In genomic region chr1:187135887-187136286, GRCm38 (mm10) we compare ENCODE assay signal across 21 mouse cellular contexts.
"Had no signal": no experiment of that assay in that cellular context is flagged by ENCODE, and none has a peak within 500 bp of the region (broad histone marks: within the 10 kb centered on the region; RNA-seq: fewer than 3 reads in every experiment).

No protein-coding gene starts in this region.

- H3K27me3 ChIP-seq: liver, embryonic 13.5 days; midbrain, embryonic 15.5 days; stomach, embryonic 15.5 days had no signal

- H3K4me2 ChIP-seq: limb, embryonic 13.5 days; liver, embryonic 13.5 days; lung, embryonic 14.5 days; midbrain, embryonic 11.5 days; midbrain, embryonic 15.5 days; neural tube, embryonic 13.5 days; stomach, embryonic 15.5 days had no signal

- H3K4me1 ChIP-seq: limb, embryonic 10.5 days; limb, embryonic 13.5 days; liver, embryonic 13.5 days; midbrain, embryonic 15.5 days; neural tube, embryonic 13.5 days; stomach, embryonic 15.5 days had no signal

- H3K9ac ChIP-seq: limb, embryonic 13.5 days; liver, embryonic 13.5 days; liver, postnatal 0 days; lung, embryonic 14.5 days; midbrain, embryonic 15.5 days; neural tube, embryonic 13.5 days; stomach, embryonic 15.5 days had no signal

- H3K36me3 ChIP-seq: limb, embryonic 10.5 days; limb, embryonic 13.5 days; liver, embryonic 13.5 days; midbrain, embryonic 15.5 days; neural tube, embryonic 13.5 days; stomach, embryonic 15.5 days had no signal

- H3K27ac ChIP-seq: kidney, postnatal 0 days; layer of hippocampus, adult 2 months; limb, embryonic 10.5 days; limb, embryonic 13.5 days; liver, embryonic 13.5 days; macrophage; midbrain, embryonic 15.5 days; neural tube, embryonic 13.5 days; stomach, embryonic 15.5 days had no signal

- H3K9me3 ChIP-seq: limb, embryonic 10.5 days; limb, embryonic 13.5 days; liver, embryonic 13.5 days; midbrain, embryonic 15.5 days; neural tube, embryonic 13.5 days; stomach, embryonic 15.5 days had no signal

- ATAC-seq: intestine, postnatal 0 days; lung, postnatal 0 days; midbrain, embryonic 15.5 days had no signal

- H3K4me3 ChIP-seq: layer of hippocampus, adult 2 months; limb, embryonic 10.5 days; limb, embryonic 13.5 days; liver, embryonic 13.5 days; midbrain, embryonic 15.5 days; neural tube, embryonic 13.5 days; stomach, embryonic 15.5 days had no signal

- DNase-seq: kidney, adult 2 months; kidney, postnatal 25 days; layer of hippocampus, adult 9-11 months; liver, embryonic 13.5 days; liver, postnatal 0 days; lung, embryonic 14.5 days; right cerebral cortex, adult 18-20 months; right cerebral cortex, postnatal 14 days; spleen, adult 18-20 months; thymus, postnatal 25 days had no signal
